Mouse (Mus musculus) liver, embryonic 11.5 days (tissue): ENCODE measurements around the gene Arl3. TPM values are rescaled to one million over a fixed set of nuclear protein-coding genes. Genes with fewer than 3 reads are reported as not detected.

Experiments
- ATAC-seq: fragments of 200-750 bp; cut with Nextera tagmentation; replicated peaks from 2 replicates; pipeline ENCODE4 v1.8.0; 2017; ENCODE audit warnings: moderate number of reproducible peaks, mild to moderate bottlenecking, moderate TSS enrichment, moderate library complexity; ENCODE audit not compliant: low FRiP score
- DNase-seq: peaks from one replicate; pipeline ENCODE4 v3.0.0-alpha.2; 2017; ENCODE audit warnings: low spot score
- H3K27ac ChIP-seq: fragments of 300-500 bp; sonication (generic); 2 replicates; pipeline ENCODE4 v1.5.1; 2014; ENCODE audit warnings: mild to moderate bottlenecking, low read depth, low read length, control low read depth
- H3K27me3 ChIP-seq: fragments of 300-500 bp; sonication (generic); replicated peaks from 2 replicates; pipeline ENCODE4 v1.6.1; 2014; ENCODE audit warnings: low read length, mixed read lengths; ENCODE audit not compliant: control insufficient read depth, insufficient read depth
- H3K36me3 ChIP-seq: fragments of 300-500 bp; sonication (generic); 2 replicates; pipeline ENCODE4 v1.6.1; 2014; ENCODE audit warnings: mild to moderate bottlenecking, low read length, moderate library complexity, mixed read lengths; ENCODE audit not compliant: control insufficient read depth, insufficient read depth
- H3K4me1 ChIP-seq: fragments of 300-500 bp; sonication (generic); replicated peaks from 2 replicates; pipeline ENCODE4 v1.6.1; 2014; ENCODE audit warnings: low read length, mixed read lengths; ENCODE audit not compliant: control insufficient read depth, insufficient read depth
- H3K4me2 ChIP-seq: fragments of 300-500 bp; sonication (generic); 2 replicates; pipeline ENCODE4 v1.6.1; 2014; ENCODE audit warnings: mild to moderate bottlenecking, control low read depth, moderate library complexity
- H3K4me3 ChIP-seq: fragments of 300-500 bp; sonication (generic); 2 replicates; pipeline ENCODE4 v1.5.1; 2014; ENCODE audit warnings: low read depth, low read length, control low read depth
- H3K9ac ChIP-seq: fragments of 300-500 bp; sonication (generic); 2 replicates; pipeline ENCODE4 v1.6.1; 2014; ENCODE audit warnings: low read depth, low read length, control low read depth
- H3K9me3 ChIP-seq: fragments of 300-500 bp; sonication (generic); 2 replicates; pipeline ENCODE4 v1.6.1; 2016; ENCODE audit warnings: low read length, inconsistent platforms, mixed read lengths; ENCODE audit not compliant: control insufficient read depth
- WGBS: fragments of 180-500 bp; shearing (Covaris S2); extraction: QIAGEN DNeasy Blood & Tissue Kit; methylation state at CpG from one replicate; pipeline ENCODE4 v1.1.7; 2014; 5-methylcytosine and 5-hydroxymethylcytosine counted together
- polyA plus RNA-seq: library from polyadenylated mRNA; unstranded; fragments of >200 nt; fragmentation: Nextera tagmentation; extraction: Ambion mirVana; gene quantifications from 2 replicates; pipeline ENCODE4 v1.2.1, GENCODE M21; 2014

Gene Arl3
- polyA plus RNA-seq, 1 experiment from 2014 or later: 50.5 TPM

DNA sequence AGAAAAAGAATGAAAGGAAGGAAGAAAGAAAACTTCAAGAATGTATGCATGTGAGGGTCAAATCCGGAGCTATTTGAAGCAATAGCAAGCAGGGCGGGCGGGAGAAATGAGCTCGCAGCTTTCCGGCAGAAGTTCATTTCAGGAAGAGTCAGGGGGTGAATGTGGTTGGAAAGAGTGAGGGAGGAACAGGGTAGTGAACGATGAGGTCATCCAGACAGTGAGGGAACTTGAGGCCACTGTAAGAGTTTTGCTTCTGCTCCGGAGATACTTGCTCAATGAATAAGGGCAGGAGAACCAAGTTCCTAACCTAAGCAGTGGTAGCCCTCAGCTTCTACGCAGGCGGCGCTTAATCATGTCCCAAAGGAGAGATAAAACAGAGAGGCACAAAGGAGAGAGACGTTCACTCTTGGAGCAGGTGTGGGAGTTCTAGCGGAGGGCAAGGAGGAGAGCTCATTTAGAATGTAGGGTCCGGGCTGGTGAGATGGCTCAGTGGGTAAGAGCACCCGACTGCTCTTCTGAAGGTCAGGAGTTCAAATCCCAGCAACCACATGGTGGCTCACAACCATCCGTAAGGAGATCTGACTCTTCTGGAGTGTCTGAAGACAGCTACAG lies 50.5 kb downstream of the Arl3 start:
- ATAC-seq: no peak
- 0 out of 2 replicates have a peak overlapping the region, but pooled peaks have one; percentile 22 for H3K9ac ChIP-seq
- DNase-seq: no peak
- peak overlapping the region; percentile 28; the same call in 1 of the 2 replicates for H3K27ac ChIP-seq
- no peak overlapping the region for H3K4me3 ChIP-seq
- 13% methylated on average over 15 of the region's 15 CpGs for WGBS
- peak overlapping the region; percentile 56 for H3K4me2 ChIP-seq
- no peaks in the 10 kb centered on the region for H3K36me3 ChIP-seq
- H3K9me3 ChIP-seq: no peaks in the 10 kb centered on the region
- no peaks in the 10 kb centered on the region; the same call in 1 of the 2 replicates for H3K27me3 ChIP-seq
- H3K4me1 ChIP-seq: peaks cover 47% of the 10 kb centered on the region

GRCm38 (mm10) chr19:46521698-46522097 lies 51.3 kb downstream of the Arl3 start:
- ATAC-seq (no peak), DNase-seq (no peak)
- no peak overlapping the region for H3K4me2 ChIP-seq
- no peak overlapping the region for H3K4me3 ChIP-seq
- H3K27ac ChIP-seq: no peak overlapping the region; the same call in 1 of the 2 replicates
- H3K9me3 ChIP-seq: no peaks in the 10 kb centered on the region
- H3K36me3 ChIP-seq: no peaks in the 10 kb centered on the region; the same call in 1 of the 2 replicates
- H3K27me3 ChIP-seq: no peaks in the 10 kb centered on the region; the same call in 1 of the 2 replicates
- peaks cover 51% of the 10 kb centered on the region for H3K4me1 ChIP-seq
- no peak overlapping the region for H3K9ac ChIP-seq

GRCm38 (mm10) chr19:46518828-46519621 lies 54.0 kb downstream of the Arl3 start:
- H3K36me3 ChIP-seq: peaks cover 20% of the 10 kb centered on the region
- peaks cover 42% of the 10 kb centered on the region for H3K4me1 ChIP-seq
- no peak for DNase-seq
- no peak overlapping the region for H3K4me3 ChIP-seq
- no peaks in the 10 kb centered on the region; the same call in 1 of the 2 replicates for H3K27me3 ChIP-seq
- no peaks in the 10 kb centered on the region for H3K9me3 ChIP-seq
- 0 out of 2 replicates have a peak overlapping the region, but pooled peaks have one; percentile 43 for H3K27ac ChIP-seq
- peak overlapping the region; percentile 60 for H3K4me2 ChIP-seq
- 9% methylated on average over 5 of the region's 5 CpGs for WGBS
- no peak overlapping the region for H3K9ac ChIP-seq
- ATAC-seq: no peak

DNA sequence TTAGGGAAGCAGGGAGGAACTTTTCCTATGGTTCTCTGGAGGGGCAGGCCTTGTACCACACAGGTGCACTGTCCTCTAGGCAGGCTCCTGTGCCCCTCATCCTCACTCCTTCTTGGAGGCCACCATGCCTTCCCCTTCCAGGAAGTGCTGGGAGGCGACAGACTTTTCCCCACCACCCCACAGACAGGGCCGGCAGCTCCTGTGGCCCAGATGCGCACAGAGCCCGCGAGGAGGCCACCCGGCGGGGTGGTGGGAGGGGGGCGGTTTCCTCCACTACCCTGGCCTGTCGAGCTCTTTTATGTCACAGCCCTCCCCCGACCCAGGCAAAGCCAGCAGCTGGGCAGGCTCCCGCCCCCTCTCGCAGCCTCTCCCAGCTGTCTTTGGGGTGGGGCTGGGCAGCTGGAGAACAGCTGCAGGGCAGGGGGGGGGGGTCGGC lies 54.6 kb downstream of the Arl3 start:
- Histone ChIP-seq H3K4me1 (peaks cover 36% of the 10 kb centered on the region), H3K9me3 (no peaks in the 10 kb centered on the region), H3K4me2 (peak overlapping the region; percentile 60), H3K27me3 (no peaks in the 10 kb centered on the region), H3K4me3 (peak overlapping the region; percentile 13; the same call in 1 of the 2 replicates), H3K36me3 (peaks cover 24% of the 10 kb centered on the region), H3K9ac (peak overlapping the region; percentile 40), H3K27ac (peak overlapping the region; percentile 43; the same call in 1 of the 2 replicates)
- ATAC-seq (peak; percentile 44), DNase-seq (no peak)
- 1% methylated on average over 13 of the region's 13 CpGs for WGBS

DNA sequence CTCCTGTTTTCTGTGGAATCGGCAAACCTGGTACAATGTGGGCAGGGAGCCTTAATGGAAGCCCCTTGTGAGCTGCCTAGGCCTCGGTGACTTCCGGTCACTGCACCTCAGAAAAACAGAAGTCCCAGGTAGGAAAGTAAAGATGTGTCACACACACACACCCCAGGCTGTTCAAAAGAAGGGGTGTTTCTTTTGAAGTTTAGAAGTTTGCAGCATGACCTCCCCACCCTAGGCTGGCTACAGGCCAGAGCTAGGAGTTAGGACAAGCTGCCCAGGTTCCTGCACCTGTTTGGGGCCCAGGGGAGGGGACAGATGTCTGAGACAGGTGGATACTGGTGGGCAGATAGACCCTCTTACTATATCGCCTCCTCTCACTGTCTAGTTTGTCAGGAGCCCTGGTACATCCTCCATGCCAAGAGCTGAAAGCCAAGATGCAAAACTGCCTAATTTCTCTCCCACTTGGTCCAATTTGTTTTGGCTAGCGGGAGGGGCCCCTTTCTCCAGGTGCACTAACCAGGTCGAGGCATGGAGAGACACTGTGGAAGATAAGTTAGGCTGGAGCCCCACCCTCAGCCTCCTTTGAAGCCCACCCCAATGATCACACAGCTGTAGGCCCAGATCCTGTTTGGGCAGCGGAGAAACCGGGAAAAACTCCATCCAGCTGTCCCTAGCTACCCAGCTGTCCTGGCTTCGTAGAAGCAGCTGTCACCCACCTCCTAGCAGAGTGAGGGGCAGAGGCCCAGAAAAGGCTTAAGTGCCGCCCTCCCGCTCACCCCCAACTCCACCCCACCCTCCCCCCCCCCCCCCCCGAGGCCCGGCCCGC lies 55.3 kb downstream of the Arl3 start:
- Histone ChIP-seq H3K4me1 (peaks cover 29% of the 10 kb centered on the region), H3K9ac (peak overlapping the region; percentile 7; the same call in 1 of the 2 replicates)

DNA sequence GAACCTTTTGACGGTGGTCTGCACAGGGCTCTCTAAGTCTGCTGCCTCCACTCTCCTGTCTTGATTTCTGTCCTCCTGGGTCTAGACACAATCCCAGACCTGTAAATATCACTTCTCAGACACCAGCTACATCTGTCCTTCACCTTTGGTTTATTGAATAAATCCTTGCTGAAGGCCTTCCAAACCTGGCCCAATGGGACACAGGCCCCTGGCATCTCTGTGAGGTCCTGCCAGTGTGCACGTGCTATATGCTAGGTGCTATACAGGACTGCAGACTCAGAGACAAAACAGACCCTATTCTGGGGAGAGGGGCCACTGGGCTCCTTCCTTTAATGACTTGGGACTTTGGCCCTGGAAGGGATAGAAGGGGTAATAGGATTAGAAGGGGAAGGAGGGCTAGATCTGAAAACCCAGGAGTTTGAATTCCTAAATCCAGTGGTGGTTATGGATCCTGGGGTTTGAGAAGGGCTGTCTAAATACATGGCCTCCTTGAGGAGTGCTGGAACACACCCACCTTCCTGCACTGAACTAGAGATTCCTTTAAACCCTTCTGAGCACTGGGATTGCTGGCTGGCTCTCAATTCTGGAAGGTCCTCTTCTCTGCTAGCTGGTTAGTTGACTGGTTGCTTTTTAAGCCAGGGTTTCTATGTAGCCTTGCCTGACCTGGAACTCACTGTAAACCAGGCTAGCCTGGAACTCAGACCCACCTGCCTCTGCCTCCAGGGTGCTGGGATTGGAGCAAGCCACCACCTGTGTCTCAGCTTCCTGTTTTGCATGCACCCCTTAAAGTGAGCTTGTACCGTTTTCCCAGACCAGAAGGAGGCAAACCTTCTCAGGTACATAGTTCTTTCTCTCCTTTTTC lies 56.1 kb downstream of the Arl3 start:
- Histone ChIP-seq H3K4me2 (no peak overlapping the region), H3K27me3 (no peaks in the 10 kb centered on the region), H3K4me3 (no peak overlapping the region), H3K36me3 (peaks cover 33% of the 10 kb centered on the region), H3K27ac (no peak overlapping the region), H3K9me3 (no peaks in the 10 kb centered on the region), H3K4me1 (peaks cover 26% of the 10 kb centered on the region), H3K9ac (no peak overlapping the region)
- DNase-seq (no peak), ATAC-seq (no peak)
- 60% methylated on average over 3 of the region's 3 CpGs for WGBS

More for the DNA sequence above, 55.3 kb downstream of the Arl3 start:
- Histone ChIP-seq H3K4me2 (peak overlapping the region; percentile 60), H3K4me3 (peak overlapping the region; percentile 13; the same call in 1 of the 2 replicates), H3K27ac (peak overlapping the region; percentile 43; the same call in 1 of the 2 replicates), H3K27me3 (no peaks in the 10 kb centered on the region), H3K36me3 (peaks cover 30% of the 10 kb centered on the region), H3K9me3 (no peaks in the 10 kb centered on the region)
- 39% methylated on average over 11 of the region's 14 CpGs for whole genome bisulfite sequencing
- DNase-seq: no peak
- no peak for ATAC-seq

GRCm38 (mm10) chr19:46515287-46515821 lies 57.6 kb downstream of the Arl3 start:
- WGBS: 88% methylated on average over 24 of the region's 24 CpGs
- no peaks in the 10 kb centered on the region for H3K27me3 ChIP-seq
- no peak for ATAC-seq
- H3K4me1 ChIP-seq: peaks cover 35% of the 10 kb centered on the region
- no peak for DNase-seq
- H3K9ac ChIP-seq: no peak overlapping the region
- no peaks in the 10 kb centered on the region for H3K9me3 ChIP-seq
- no peak overlapping the region for H3K4me2 ChIP-seq
- H3K4me3 ChIP-seq: no peak overlapping the region
- H3K27ac ChIP-seq: no peak overlapping the region
- H3K36me3 ChIP-seq: peaks cover 38% of the 10 kb centered on the region
